Mouse (Mus musculus) monocyte, adult 2 months (primary cell): ENCODE measurements around the gene Iqgap2.

Experiments used
- DNase-seq, 2 experiments: peaks; one replicate each; pipeline ENCODE4 v3.0.0; 2022; ENCODE audit warnings: low spot score in 2 of 2, low read depth in 1 of 2

The Iqgap2 gene

DNA sequence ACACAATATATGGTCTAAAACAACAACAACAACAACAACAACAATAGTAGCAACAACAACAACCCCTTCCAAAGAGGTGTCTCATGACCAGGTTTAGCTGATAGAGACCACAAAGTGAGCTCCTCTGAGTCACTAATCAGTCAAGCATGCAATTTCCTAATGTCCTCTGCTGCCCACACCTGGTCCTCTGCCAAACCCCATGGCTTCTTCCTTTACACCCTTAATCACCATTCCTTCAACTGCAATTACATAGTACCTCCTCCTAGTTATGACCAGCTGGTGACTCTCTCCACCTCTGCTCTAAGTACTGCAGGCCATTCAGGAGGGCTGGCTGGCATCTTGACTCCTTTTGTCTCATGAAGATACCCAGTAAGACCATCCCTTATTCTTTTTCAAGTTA is 60.0 kb downstream of the Iqgap2 start:
- DNase-seq = no peak

DNA sequence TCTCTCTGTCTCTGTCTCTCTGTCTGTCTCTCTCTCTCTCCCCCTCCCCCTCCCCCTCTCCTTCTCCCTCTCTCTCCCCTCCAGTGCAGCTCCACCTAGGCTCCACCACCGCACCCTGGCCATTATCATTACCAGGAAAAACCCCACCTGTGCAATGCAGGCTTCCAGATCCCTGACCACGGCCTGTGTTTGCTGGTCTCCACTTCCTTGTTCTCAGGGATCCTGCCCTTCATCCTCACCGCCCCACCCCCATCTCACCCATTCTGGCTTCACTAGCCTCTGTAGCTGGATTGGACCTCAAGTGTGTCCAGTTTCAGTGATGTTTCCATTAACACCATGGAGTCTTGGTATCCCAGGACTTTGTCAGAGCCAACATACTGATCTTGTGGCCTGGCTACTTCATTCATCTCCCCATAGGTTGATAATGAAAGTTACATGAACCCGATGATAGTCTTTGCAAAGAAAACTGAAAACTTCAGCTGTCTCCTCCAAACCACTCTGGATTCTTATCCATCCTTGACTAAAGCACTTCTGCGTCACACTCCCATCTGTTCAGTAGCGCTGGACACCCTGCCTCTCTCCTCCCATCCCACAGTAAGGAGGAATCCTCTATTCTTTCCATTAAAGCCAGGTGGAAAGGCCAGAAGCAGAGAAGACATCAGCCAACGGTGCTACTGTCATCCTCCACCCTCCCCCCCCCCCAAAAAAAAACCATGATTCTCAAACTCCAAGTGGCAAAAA is 62.1 kb downstream of the Iqgap2 start:
- no peak for DNase-seq

DNA sequence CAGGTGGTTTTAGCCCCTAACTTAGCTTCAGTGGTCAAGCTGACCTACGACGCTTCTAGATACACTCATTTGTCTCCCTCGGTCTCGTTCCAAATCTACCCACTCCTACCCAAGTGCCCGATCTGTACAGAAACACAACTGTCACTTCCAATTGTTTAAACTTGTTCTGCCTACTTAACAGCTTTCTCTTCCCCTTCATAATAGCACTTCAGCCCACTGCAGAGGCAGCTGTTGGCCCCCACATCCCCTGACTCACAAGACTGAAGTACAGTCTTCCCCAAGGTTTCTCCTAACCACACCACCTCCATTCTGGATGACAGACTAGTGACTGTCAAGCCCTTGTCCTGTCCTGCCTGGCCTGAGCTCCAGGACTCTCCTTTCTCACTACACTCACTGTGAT is 63.1 kb downstream of the Iqgap2 start:
- no peak for DNase-seq

DNA sequence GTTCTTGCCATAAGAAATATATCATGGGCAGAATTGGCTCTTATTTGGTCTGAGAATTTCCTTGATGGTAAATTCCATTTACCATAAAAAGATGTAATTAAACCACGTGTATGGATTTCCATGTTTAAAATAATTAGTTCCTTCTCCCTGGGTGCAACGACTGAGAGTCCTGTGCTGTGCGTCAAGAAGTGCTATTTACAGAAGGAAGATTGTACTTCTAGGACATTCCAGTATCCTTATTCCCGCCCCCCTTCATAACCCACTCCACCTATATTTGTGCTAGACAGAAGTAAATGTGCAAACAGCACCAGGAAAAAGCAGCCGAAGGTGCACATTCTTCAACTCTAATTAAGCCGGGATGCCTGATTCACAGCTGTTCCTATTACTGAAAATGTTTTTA is 65.5 kb downstream of the Iqgap2 start:
- DNase-seq = no peak

DNA sequence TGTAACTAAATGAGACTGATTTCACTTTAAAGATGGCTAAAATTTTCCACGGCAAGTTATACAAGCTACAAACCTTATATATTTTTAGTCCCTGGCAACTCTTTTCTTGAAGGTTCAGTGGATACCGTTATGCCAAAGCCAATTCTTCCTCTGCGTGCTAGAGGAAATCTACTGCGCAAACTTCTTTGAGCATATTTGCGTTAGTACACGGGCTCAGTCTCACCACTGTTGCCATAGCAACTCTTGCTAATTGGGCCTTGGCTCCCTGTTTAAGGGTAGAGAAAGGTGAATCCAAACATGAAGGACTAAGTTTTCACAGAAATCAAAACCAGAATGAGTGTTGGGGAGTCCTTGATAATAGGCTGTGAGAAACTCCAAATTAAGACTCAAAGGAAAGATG is 68.8 kb downstream of the Iqgap2 start:
- no peak for DNase-seq

DNA sequence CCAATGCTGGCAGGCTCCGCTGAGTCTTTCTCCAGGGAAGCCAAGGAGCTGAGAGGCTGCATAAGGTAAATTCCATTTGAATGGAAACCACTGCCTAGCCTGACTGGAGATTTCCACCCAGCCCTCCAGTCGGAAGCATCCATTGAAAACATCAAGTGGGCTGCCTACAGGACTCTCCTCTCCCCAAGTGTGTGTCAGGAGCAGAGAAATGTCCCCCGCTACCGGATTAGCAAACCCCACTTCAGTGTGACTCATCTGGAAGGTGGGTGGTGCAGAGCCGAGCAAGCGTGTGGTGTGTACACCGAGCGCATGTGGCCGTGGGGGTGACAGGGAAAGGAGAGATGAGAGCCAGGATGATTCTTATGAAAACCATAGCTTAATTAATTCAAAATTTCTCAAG is 71.7 kb downstream of the Iqgap2 start:
- DNase-seq = no peak

DNA sequence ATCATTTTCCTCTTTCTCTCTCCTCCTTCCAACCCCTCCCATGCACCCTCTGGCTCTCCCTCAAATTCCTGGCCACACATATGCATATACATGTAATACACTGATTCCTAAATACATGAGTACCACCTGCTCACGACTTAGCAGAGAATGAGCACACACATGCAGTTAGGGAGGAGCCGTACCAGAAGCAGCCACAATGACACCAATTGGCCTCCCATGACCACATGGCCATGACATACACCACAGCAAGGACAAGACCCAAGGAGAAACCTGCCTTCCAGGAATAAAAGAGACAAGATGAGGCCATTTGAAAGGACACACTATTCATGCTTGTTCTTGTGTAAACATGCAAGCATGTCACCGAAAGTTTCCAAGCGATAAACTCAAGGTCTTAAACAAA is 72.8 kb downstream of the Iqgap2 start:
- no peak for DNase-seq

DNA sequence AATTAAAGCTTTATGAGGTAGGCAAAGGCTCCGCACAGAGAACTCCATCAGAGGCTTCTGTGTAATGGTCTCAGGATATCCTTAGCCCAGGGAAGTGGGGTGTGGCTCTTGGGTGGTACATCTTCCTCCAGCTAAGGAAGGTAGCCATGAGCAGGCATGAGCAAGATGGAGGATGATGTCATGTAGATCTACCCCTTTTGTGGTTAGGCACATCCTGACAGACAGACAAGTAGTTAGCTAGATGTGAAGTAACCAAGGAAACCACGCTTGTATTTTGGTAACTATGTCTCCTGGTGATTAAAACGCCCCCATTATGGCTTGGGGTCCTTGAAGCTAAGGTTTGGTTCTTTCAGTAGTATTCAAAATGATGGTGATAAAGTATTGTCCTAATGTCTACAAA is 78.1 kb downstream of the Iqgap2 start:
- no peak for DNase-seq

DNA sequence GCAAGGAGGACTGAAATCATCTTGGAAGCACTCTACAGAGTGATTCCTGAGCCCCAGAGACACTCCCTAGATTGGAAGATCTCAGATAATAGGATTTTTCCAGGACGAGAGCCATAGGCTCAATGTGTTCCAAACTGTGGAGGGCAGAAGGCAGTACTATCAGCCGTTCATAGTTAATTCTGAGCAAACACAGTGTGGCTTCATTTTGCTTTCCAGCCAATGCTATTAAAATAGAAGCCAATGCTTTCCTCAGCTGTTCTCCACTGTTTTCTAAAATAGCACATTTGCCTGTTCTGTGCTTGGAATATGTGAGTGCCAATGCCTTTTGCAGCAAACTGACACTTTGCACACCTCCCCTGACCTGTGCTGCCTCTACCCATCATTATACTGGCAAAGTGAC is 80.9 kb downstream of the Iqgap2 start:
- no peak for DNase-seq

DNA sequence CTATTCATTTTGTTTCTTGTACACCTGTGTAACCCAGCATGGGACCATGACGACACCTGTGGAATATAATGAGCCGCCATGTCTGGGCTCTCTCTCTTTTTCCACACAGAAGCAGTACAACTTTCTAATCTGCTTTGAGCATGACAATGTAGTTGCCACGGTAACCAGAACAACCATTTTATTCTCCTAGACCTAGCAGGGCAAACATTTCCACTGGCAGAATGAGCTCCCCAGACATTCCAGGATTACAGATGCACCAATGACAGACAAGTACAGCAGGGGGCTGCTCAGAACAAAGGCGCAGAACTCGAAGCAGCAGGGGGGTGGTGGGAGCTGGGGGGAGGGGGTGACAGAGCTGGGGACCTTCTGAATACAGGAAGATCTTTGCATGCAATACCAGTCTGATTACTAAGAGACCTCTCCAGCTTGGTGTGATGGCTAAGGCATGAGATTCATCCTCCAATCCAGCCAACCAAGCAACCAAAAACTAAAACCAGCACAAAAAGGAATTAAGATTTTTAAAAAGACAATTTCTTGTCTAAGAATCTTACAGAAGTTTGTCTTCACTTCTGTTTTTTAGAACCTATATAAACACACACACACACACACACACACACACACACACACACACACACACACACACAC is 84.5 kb downstream of the Iqgap2 start:
- DNase-seq = no peak

DNA sequence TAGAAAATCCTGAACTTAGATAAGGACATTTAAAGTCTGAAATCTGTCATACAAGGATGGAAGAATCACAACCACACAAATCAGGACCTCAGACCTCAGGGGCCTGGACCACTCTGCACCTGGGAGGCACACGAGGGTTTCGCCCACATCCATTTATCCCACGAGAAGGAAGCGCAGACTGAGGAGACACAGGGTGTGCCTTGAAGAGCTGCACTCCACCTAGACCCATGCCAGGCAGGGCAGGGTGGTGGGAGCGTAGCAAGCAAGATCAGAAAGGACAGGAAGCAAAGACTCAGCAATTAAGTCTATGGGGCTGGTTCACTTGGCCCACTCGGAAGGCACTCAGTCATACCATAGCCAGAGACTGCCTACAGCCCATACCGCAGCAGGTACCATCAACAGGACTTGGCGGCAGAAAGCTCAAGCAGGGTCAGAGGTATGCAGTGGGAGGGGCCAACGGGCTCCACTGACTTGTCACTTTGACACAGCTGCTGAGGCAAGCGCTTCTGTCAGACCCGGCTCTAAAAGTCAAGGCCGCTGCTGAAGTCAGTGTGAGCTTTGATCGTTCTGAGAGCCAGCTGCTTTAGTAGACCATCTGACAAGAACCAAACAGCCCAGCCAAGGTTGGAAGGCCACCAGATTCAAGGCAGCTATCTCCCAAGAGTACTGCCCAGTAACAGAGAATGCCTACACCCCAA is 86.1 kb downstream of the Iqgap2 start:
- no peak for DNase-seq

DNA sequence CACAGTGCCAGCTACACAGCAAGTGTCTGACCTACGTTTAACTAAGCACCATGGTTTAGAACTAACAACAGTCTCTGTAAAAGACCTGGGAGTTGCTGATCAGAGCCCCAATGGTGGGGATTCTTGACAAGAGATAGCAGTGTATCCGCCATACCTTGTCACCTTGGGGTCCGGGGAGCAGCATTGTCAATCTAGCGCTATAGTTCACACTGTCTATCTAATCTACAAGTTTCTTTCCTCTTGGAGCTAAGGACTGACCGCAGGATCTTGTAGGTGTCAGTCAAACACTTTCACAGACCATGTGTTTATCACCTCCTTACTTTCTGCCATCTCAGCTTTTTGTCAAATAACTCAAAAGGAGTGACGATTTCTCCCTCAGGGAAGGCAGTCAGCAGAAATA is 87.6 kb downstream of the Iqgap2 start:
- no peak for DNase-seq

DNA sequence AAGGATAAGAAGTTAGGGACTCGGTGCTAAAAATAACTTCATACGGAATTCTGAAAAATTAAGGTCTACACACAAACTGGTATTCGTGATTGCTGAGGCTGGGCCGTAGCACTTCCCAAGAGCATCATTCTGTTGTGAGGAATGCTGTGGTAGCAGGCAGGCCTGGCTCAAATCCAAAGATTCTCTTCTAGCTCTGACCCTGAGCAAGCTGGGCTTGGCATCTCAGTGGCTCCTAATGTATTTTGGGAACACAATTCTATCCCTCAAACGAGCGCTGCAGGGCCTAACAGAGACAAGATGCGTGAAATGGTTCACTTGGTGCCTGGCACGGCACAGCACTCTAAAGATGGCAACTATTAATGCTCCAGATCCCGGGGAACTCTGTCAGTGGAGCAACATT is 90.8 kb downstream of the Iqgap2 start:
- no peak for DNase-seq

DNA sequence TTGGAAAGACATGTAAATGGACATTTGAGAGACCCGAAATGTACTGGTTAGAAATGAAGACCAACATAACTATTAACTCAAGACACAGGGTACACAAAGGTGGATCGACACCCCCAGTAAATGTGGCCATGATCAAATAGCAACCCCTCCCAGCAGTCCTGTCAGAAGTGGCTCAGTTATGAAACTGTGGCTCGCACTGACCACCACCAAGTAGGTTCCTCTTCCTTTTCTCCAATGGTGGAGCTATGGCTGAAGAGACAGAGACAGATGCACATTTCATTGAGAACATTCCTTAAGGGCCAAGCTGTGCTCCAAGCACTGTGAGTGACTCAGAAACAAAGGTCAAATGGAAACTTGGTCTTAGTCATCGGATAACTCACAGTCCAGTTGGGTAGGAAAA is 92.4 kb downstream of the Iqgap2 start:
- DNase-seq = no peak

DNA sequence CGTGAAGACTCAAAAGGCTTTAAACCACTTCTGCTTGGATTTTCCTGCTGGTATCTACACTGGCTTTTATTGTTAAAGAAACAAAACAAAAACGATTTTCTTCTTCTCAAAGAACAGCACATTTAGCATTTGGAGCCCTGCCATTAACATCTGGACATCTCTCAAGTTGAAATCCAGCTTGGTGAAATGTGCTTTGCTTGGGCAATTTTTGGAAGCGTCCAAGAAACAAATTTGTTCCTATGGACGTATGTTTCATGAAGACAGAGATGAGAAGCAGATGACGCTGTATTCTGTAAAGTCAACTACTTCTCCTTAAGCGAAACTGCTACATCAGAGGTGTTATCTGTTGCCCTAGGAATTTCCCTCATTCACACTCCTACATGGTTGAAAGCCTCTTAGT is 93.0 kb downstream of the Iqgap2 start:
- DNase-seq = no peak

DNA sequence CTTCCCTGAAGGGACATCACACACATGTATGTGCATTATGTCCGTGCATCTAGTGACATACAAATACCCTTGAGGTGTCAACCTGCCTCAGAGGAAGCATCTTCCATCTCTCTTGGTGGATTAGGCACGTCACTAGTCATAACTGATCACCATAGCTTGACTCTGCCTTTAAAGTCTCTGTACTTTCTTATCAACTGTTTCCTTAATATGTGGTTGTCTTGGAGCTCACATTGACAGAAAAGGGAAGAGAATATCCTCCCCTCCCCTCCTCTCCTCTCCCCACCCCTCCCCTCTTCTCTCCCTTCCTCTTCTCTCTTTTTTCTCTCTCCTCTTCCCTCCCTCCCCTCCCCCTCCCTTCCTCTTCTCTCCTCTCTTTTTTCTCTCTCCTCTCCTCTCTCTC is 94.2 kb downstream of the Iqgap2 start:
- no peak for DNase-seq

DNA sequence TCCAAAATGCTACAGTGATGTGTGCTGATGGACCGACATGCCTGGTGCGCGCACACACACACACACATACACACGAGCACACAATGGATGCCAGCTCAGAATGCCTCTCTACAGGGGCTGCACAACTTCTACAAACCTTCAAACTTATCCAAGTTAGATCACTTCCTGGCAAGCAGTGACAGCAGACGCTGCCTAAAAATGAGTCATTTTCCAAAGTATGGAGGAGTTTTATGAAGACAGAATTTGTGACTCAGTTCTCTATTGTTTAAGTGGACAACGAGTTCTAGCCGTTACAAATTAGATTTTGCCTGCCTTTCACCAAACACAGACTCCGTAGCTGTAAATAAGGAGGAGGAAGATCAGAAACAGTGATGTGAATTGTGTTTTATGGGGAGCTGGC is 97.4 kb downstream of the Iqgap2 start:
- DNase-seq = no peak

DNA sequence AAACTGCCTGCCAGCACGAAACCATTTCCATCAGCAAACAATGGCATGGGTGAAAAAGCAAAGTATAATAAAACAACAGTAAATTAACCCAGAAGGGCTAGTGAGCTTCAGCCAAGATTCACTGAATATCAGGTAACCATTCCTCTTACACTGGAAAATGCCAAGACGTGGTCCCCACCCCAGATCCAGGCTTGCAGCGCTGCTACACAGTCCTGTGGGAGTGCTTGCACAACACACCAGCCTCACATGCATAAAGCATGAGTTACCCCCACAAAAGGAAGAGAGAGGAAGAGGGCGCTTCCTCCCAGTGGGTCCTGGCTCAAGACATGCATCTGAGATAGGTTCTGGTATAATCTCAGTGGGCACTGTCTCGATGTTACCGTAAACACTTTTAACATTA is 100.8 kb downstream of the Iqgap2 start:
- DNase-seq = no peak

DNA sequence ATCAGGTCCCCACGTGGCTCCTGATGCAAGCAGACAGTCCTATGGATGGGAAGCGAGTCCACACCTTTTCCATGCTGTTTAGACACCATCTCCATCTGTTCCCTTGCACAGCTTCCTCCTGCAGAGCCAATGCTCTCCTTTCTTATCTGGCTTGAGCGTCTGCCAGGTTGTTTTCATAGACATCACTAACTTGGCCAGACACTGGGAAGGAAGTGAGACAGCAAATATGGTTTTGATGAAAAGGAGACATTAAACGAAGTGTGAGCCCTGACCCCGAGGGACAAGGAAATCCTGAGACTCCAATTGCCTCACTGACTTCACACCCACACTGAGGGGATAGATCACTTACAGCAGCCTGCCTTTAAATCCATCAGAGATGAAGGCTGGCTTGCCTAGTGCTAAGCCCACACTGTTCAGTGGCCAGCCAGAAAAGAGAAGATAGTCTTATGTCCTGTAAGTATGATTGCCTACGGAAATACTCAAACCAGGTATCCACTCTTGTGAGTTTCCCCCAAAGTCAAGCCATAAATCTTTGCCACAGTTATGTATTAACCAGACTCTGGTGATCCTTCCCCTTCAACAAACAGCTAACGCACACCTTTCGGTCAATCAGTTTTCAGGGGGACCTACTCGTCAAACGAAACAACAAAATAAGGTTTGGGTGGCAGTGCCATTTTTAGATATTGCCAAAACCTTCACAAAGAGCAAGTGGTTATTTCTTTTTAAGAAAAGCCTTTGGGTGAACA is 102.9 kb downstream of the Iqgap2 start:
- no peak for DNase-seq

DNA sequence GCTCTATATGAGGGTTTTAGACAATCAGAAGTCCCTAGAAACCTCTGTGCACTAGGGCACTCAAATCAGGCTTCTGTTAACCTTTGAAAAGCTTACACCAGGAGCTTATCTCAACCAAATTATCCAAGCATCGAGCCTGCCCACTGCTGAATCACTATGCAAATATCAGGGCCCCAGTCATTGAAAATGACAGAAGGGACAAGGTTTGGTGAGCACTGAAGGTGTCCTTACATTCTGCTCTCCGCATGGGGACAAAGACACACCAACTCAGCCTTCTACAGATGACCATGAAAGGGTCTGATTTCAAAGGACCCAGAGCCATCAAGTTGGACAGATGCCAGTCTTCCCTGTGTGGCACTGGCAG is 108.8 kb downstream of the Iqgap2 start:
- no peak for DNase-seq

DNA sequence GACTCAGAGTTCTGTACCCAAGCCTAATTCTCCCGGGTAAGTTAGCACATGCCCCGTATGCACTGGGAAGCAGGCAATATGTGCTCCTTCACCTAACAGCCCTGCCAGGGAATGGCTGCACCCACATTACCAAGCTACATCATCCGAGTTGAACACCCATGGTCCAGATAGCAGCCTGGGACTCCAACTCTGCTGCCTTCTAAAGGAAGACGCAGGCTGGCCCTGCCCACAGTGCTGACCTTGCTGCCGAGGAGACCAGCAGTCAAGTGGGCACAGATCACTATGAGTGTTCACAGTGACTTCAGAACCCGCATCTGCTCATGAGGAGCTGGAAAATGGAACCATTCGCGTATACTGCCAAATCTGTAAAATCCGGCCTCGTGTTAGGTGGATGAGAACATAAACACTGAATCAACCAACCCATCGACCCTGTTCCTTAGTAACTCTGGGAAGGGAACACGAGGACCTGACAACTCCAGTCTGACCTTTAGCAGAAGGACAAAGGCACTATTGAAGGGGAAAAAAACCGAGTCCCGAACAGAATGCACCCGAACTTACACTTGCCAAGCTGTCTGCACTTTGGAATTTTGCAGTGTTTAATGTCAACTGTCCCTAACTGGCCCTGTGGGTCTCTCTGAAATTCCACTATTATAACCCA is 109.3 kb downstream of the Iqgap2 start:
- no peak for DNase-seq
